Mouse (Mus musculus): ENCODE data around the gene Washc4.
"Not testable (repeated sequence)": the region's sequence is repeated elsewhere in the genome, so short reads cannot be mapped to it uniquely, and the experiment has no call there.

The Washc4 gene

DNA sequence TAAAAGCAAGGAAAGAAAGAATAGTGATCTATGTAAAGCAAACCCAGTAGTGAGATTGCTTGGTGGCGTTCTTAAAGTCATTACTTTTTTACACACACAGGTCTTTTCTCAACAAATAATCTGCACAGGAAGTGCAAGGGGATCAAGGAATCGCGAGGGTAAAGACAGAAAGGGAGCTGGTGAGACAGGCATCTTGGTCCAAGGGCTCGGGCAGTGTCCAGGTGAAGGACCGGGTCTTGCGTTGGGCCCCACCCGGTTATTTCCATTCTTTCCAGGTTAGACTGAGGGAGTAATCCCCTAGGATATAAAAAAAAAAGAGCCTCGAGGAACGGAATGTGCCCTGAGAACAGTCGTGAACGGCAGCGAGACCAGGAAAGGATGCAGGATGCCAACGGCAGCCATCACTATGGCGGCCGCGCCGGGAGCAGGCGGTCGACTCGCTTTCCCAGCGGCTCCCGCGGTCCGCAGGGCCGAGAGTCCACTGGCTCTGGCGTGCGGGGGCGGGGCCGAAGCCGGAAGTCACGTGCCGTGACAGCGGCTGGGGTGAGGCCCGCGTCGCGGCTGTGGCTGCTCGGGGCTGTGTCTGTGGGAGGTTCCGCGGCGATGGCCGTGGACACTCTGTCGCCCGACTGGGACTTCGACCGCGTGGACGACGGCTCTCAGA, at the start of gene Washc4:
TSS of gene Washc4 (plus strand) at position 314 of the 664 bp plus-strand sequence.
- DNase-seq, result peak; percentile 96

DNA sequence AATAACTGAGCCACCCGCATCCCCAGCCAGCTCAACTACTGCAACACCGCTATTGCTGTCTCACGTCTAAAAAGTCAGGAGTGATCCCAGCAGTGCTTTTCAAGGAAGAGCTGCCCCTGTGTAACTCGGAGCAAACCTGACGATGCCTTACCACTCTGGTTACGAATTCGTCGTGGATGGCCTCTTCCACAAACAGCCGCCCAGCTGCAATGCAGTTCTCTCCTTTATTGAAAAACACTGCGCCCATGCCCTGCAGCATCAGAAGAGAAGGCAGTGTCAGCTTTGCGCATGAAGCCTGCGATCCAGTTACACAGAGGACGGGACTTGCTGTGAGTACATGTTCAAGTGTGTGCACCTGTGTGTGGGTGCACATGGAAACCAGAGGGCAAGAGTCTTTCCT, 46.2 kb upstream of the Washc4 start:
- DNase-seq, result no peak

DNA sequence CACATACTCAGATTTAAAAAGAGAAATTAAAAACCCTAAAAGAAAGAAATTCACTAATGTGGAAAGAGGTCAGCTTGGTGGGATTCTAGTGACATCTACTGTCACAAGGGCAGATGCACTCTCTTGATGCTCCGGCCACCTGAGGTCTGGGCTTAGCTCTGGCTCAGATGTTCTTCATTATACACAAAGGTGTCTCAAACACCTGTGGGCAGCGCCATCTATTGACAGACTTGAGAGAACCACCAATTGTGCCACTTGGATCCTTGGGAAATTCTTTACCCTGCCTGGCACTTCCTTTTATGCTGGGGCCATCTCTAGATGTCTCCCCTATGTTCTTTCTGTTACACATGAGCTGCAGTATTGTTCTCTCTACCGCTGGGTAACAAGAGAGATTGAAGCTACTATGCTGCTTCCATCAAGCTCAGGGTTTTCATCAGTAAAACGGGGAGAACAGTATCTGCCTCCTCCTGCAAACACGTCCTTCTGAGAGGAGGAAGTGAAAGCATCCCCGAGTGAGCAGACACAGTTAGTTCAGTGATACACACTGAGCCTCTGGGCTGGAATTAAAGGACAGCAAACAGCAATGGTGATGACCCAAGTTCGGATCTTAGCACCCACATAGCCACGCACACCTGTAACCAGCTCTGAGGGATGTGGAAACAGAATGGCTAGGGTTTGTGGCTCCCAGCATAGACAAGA, 34.4 kb upstream of the Washc4 start:
- peak; percentile 46 for DNase-seq

DNA sequence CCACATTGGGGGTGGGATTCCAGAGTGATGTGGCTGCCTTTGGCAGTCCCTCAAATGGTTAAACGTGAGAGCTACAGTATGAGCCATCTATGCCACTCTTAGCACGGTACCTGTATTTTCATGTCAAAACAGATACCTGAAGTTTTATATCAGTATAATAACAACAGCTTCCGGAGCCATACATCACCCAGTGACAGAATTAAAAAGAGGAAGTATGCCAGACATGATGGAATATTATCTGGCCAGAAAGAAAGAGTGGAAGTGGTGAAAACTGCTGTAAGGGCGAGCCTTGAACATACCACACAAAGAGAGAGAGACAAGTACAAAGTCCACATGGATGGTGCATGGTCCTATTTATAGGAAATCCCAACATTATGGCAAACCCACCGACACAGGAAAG, 32.2 kb upstream of the Washc4 start:
- no peak for DNase-seq

DNA sequence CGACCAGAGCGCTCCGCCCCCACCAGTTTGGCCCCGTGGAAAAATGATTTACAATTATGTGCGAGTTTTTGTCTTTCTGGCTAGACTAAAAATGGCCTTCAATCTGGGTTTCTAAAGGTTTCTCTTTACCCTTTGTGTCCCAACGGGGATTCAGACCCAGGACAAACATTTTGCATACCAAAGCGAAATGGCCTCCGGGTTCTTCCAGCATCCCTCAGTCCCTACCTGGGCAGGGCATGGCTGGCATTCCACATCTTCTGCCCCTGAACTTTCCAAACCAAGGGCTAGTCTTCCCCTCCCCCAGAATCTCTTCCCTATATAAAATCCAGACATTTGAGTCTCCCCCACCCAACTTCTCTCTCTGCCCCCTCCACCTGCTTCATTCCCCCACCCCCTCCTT, 29.8 kb upstream of the Washc4 start:
- DNase-seq, result no peak

DNA sequence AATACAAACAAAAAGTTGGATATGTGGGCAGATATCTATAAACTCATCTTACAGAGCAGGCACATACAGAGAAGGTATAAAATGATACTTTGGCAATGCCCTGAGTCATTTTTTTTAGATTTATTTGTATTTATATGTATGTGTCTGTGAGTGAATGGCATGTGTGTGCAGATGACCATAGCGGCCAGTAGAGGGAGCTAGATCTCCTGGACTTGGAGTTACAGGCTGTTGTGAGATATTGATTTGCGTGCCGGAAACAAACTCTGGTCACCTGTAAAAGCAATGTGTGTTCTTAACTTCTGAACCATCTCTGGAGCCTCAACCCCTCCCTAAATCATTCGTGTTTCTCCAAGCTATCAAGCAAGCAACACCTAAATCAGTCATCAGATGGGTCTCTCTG, 22.6 kb upstream of the Washc4 start:
- DNase-seq, result no peak

DNA sequence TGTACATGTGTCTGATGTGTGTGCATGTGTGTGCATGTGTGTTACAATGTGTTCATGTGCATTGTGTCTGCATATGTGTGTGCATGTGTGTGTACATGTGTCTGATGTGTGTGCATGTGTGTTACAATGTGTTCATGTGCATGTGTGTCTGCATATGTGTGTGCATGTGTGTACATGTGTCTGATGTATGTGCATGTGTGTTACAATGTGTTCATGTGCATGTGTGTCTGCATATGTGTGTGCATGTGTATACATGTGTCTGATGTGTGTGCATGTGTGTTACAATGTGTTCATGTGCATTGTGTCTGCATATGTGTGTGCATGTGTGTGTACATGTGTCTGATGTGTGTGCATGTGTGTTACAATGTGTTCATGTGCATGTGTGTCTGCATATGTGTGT, 19.3 kb upstream of the Washc4 start:
- not testable (repeated sequence) for DNase-seq

DNA sequence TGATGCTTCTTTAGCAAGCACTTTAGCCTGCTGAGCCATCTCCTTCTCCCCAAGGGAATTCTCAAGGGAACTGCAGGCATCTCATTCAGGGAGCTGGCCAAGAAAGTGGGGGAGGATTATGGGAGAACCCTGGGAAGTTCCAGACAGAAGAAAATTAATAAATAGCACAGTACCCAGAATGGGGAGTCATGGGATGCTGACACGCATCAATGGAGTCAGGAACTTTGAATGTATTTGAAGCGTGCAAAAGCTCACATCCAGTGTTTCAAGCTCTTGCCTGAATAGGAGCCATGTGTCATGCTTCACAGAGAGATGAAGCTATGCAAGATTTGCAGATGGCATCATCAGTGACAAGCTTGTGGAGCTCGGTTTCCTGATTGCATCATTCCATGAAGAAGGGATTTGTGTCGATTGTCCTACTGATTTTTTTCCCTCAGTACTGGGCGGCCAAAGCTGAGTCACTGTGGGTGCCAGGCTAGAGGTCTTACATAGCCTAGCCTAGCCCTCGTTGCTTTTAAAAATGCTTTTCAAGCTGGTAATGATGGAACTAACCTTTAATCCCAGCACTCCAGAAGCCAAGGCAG, 13.1 kb upstream of the Washc4 start:
- DNase-seq, result no peak

DNA sequence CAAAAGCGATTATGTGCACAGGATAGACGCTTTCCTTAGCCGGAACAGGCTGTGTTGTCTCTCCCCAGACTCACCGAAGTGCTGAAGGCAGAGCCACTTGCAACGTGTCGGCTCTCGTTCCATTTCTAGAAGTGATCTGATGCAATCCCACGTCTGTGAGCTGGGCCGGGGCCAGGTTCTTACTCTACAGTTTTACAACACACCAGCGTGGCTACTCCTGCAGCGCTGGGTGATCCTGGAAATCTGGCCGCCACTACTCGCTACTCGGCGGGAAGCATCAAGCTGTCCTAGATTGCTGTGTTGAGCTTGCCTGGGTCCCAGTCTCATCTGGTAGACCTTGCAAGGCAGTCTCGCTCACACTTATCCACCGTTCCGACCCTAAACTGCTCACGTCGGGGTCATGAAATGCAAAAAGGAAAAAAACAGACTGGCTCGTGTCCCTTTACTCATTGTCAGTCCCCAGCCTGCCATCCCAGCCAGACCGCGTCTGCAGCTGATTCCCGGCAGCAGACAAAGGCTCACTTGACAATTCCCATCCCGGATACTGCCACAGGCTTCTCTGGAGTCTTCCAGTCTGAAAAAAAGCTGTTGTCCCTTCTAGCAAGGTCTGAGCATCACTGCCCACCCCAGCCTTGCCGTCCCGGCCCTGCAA, 10.2 kb upstream of the Washc4 start:
- peak; percentile 91 for DNase-seq

DNA sequence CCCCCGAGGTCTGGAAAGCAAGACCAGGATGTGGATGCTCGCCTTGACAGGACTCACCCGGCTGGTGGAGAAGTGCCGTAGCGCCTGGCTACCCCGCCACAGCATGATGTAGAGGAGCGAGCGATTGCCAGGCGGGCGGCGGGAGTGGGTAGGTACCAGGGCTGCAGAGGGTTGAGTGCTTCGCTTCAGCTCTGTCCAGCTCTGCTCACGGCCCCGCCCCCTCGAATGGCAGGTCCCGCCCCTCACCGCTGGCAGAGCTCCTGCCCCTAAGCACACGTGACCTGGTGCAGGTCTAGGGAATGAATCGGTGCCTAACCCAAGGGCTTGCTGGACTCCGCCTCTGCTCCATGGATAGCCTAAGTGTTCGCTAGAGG, 9.7 kb upstream of the Washc4 start, which contains the start of gene Aldh1l2:
TSS of gene Aldh1l2 (minus strand) at position 231 of the 374 bp plus-strand sequence.
- DNase-seq, result peak; percentile 88

DNA sequence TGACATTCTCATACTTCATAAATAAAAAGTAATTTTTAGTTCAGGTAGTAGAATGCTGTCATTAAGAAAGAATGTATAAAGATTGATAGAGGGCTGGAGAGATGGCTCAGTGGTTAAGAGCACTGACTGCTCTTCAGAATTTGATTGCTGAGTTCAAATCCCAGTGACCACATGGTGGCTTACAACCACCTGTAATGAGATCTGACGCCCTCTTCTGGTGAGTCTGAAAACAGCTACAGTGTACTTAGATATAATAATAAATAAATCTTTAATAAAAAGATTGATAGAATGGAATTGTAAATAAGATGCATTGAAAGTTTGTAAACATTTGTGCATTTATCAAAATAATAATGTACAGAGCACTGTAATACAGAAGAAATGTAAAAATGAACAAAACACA, 7.1 kb upstream of the Washc4 start:
- DNase-seq, result peak; percentile 26

DNA sequence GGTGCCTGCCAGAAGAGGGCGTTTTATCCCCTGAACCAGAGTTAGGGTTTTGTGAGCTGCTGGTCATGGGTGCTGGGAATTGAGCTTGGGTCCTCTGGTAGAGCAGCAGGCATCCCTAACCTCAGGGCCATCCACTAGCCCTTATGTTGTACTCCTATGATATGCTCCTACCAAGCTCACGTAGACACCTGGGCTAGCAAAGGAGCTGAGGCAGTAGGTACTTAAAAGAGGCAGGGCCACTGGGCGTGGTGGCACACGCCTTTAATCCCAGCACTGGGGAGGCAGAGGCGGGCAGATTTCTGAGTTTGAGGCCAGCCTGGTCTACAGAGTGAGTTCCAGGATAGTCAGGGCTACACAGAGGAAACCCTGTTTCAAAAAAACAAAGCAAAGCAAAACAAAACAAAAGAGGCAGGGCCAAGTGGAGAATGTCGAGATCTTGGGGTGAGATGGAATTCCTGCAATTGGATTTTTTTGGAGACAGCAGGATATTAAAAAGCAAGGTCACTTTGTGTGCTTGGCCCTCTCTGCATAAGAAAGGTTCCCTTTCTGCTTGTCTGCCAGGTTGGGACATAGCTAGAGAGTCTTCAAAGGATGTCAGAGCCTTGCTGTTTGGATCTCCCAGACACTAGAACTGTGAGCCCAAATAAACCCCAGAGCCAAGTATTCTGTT, 4.1 kb upstream of the Washc4 start:
- no peak for DNase-seq

DNA sequence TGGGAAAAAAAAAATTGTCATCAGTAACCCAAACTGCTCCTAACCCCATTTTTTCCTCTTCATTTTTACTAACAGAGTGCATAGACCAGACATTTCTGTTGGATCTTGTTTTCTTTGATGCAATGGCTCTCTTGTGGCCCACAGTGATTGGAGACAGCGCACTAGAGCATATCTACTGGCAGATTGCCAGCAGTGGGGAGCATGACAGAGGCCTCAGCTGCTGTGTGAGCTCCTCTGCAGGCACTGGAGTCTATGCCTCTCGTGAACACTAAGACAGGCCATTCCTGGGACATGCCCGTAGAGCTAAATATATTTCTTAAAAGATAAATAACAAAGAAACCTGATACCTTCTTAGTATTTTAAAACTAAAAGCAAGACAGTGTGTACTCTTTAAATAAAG, 3.5 kb upstream of the Washc4 start:
- no peak for DNase-seq

DNA sequence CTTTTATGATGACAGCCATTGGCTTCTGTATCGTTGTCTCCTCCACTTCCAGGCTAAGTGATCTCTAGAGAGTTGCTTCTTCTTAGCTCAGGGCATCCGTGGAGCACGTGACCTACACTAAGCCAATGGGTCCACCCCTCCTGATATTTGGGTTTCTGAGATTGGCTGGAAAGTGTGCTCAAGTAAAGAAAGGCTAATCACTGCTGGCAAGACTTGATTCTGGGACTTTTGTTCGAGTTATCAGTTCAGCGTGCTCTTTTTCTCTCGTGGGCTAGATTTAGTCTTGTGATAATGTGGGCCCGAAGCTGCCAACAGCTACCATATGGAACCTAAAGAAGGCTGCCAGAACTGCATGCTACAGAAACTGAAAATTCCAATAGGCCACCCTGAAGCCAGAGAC, 1.3 kb upstream of the Washc4 start:
- no peak for DNase-seq

DNA sequence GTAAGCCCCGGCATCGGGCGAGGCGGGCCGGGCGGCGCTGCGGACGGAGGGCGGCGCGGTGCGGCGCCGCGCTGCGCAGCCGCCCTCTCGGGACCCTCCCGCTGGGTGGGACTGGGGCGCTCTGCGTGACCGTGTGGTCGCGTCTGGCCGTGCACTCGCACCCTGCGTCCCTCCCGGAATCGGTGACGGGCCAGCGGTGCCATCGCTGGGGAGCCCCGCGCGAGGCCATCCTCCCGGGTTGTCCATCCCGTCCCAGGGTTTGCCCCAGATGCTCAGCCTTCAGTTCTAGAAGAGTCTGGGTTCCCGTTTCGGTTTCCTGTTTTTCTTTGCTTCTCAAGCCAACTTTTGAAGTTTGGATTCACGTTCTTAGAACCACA, 539 bp downstream of the Washc4 start:
- peak; percentile 55 for DNase-seq

DNA sequence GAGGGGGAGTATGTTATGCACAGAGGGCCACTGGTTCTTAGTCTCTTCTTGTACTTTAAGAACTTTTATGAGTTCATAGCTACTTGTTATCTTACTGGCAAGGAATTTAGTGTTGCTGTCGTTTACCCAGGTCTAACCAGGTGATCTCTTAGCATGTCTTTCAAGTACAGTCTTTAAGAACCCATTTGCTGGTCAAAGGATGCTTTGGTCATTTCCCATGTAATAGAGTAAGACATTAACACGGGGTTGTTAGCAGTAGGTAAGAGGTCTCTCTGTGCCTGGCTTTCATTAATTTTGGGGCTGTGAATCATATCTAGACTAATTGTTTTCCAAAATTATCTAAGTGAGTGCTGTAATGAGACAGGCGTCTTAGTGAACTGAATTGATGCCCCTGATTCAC, 1.8 kb downstream of the Washc4 start:
- DNase-seq, result no peak

DNA sequence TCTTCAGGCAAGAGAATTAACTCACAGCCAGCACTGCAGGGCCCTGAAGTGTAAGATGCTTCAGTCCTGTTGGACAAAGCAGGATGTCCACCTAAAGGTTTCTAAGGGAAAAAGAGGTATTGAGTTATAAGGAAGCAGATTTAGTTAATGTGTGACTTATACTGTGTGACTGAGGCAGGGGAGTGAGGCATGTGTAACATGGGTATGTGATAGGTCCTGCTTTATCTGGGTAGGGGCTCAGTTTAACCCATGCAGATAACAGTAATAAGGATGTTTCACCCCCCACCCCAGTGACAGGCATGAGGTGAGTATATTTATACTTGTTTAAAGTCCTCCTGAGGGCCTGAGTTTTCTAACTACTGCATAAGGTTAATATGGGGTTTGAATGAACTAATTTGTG, 19.5 kb downstream of the Washc4 start:
- no peak for DNase-seq

DNA sequence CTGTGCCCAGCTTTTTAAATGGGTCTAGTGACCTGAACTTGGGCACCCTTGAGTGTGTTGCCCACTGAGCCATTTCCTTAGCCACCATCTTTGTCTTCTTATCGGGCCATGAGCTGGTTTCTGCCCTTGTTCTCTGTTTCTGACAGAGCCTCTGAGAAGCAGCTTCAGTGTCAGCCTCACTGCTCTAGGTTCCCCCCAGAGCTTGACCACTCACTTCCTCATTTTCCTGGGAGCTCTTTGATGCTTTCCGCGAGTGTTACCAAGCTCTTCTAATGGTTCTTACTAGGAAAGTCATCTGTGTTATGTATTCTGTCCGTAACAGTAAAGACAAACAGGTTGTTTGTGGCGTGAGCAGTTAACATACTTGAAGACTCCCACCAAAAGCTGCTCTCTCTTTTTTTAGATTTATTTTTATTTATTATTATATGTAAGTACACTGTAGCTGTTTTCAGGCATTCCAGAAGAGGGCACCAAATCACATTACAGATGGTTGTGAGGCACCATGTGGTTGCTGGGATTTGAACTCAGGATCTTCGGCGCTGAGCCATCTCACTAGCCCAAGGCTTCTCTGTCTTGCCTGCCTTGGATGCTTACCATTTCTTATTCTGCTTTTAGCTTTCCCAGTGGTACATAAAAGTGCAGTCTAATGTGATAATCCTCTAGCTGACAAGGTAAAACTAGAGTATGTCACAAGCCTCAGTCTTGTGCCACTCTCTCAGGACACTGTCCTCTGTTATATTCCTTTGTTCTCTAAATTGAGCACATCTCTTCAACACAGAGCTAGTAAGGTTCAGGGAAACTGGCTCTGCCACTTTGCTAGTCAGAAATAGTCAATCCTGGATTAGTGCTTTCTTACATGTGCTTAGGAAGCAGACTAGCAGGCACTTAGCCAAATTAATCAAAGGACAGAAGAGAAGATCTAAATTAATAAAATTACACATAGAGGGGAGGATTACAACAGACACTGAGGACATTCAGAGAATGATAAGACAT, 22.2 kb downstream of the Washc4 start:
- DNase-seq, result peak; percentile 16

DNA sequence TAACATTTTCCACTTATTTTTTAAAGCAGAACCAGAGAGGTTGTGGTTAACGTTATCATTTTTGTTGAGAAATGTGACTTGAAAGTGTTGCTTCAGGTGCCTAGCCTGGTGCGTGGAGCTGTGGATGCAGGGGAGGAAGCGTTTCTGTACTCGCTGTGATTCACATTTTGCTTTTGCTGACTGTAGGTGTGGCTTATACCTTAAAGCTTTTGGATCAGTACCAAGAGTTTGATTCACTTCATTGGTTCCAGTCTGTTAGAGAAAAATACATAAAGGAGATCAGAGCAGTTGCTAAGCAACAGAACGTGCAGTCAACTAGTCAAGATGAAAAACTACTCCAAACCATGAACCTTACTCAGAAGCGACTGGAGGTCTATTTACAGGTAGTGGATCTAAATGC, 47.2 kb downstream of the Washc4 start:
- DNase-seq, result no peak

DNA sequence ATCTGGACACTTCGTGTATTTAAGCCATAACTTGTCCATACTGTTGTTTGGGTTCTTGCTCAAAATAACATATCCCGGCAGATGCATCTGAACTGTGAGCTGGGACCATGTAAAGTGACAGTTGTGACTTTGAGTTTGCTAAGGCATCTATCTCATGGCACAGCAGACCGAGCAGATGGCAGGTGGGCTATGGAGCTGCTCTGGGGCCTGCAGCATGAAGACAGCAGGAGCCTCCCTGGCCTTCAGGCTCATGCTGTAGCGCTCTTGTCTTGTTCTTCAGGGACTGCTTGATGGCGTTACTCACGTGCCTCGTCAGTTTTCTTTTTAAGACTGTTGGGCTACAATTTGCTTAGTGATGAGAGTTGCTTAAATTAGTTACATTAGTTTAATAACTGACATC, 49.1 kb downstream of the Washc4 start:
- no peak for DNase-seq

DNA sequence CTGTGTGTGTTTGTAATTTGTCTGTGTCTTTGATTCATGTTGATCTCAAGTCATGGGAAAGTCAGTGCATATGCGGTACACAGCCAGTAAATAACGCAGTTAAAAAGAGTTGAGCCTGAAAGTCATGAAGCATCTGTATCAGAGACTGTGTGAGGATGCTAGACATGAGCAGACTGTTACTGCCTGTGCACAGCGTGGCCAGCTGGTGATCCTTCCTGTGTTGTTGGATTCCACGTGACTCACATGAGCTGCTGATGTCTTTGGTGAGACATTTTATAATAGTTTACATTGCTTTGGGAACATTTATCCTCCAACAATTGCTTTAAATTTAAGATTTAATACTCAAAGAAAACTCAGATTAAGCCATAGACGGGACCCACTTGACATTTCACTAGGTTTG, 51.0 kb downstream of the Washc4 start:
- no peak for DNase-seq

DNA sequence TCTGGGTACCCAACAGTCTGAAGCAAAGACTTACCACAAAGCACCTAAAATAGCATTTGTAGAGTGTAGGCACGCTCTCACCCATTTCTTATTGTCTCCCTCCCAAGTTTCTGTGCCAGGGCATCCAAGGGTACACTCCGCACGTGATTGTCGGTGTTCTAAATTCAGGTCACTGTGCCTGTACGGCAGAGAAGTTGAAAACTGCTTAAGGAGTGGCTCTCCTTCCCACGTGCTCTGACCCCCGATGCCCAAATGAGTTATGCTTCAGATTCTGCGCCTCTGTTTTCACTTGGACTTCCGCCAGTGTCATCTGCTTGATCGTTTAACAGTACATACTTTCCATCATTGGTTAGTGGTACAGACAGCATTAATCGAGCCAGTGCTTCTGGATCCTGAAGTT, 57.1 kb downstream of the Washc4 start:
- DNase-seq, result no peak
